In the genomic region with DNA sequence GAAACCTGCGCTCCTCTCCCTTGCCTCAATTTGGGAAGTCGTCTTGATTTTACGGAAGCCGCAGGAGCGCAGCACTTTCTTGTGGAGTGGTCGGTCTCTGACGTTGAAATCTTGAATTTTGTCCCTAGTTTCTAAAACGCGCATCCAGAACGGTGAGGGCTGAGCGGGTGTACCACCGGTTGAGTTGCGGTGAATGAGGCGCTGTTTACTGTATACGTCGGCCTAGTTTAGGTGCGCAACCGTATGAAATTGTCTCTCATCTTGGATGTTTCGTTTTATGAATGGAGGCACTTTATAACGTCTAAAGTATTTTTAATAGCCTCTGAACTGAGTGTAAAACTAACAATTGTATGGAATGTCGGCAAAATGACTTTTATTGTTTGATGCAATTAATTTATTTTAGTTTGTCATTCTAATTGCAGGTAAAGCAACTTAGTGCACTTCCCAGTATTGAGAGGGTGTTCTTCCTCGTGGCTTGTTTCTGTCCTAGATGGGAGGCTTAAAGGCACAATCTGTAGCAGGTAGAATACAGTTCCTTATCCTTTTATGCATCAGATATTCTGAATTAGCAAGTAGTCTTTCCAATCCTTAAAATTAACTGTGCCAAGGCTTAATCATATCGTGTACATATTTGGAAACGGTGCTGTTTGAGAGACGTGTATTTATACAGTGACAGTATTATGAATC, we compare ENCODE assay signal across 8 mouse cellular contexts. TPM values are rescaled to one million over a fixed set of nuclear protein-coding genes. Genes with fewer than 3 reads are reported as not detected.
DNase-seq lines count a peak whose midpoint lies in the region; ATAC-seq and TF ChIP-seq lines count a peak whose summit lies in the region.

No protein-coding gene starts in this region.

- TF ChIP-seq POLR2A in cerebellum, adult 2 months (IDR thresholded peaks at IDR 0.05; ENCODE audit: borderline replicate concordance, insufficient read depth, low read length) = no peak
- TF ChIP-seq POLR2A in limb, embryonic 14.5 days (IDR thresholded peaks at IDR 0.05; ENCODE audit: borderline replicate concordance, extremely low read depth, insufficient read depth, insufficient read length) = no peak

- no peak for TF ChIP-seq CTCF in cerebellum, adult 2 months (IDR thresholded peaks at IDR 0.05; ENCODE audit: borderline replicate concordance, insufficient read depth, low read depth, low read length)

- no peak for DNase-seq in cerebellum, adult 2 months
- no peak for DNase-seq in cerebellum, adult 9-11 months
- DNase-seq in retina, embryonic 14.5 days (ENCODE audit: low spot score) = peak; percentile 13
- DNase-seq in retina, postnatal 1 day = no peak
- peak; percentile 6 for DNase-seq in limb, embryonic 14.5 days (ENCODE audit: low spot score)
- DNase-seq in cerebellum, adult 11 months = no peak

- H3K36me3 ChIP-seq in limb, embryonic 14.5 days (ENCODE audit: control insufficient read depth, insufficient read depth, low read length) = peaks cover 21% of the 10 kb centered on the region
- peaks cover 6% of the 10 kb centered on the region for H3K36me3 ChIP-seq in stomach, embryonic 15.5 days

- H3K27me3 ChIP-seq in cerebellum, adult 2 months (ENCODE audit: control insufficient read depth, insufficient read depth, low read length) = no peaks in the 10 kb centered on the region
- H3K27me3 ChIP-seq in limb, embryonic 14.5 days (ENCODE audit: control insufficient read depth, insufficient read depth, low read length) = 0 out of 2 replicates have a peak, but pooled peaks cover 4% of the 10 kb centered on the region
- no peaks in the 10 kb centered on the region for H3K27me3 ChIP-seq in stomach, embryonic 15.5 days (replicated peaks)

- 3% methylated on average over 25 of the region's 25 CpGs for whole genome bisulfite sequencing in cerebellum, adult 2 months
- 4% methylated on average over 25 of the region's 25 CpGs for WGBS in limb, embryonic 14.5 days
- 4% methylated on average over 25 of the region's 25 CpGs for WGBS in stomach, embryonic 15.5 days

- peak overlapping the region; percentile 59 for H3K9ac ChIP-seq in limb, embryonic 14.5 days (ENCODE audit: low read depth, low read length, severe bottlenecking)
- H3K9ac ChIP-seq in stomach, embryonic 15.5 days = peak overlapping the region; percentile 56; the same call in 1 of the 2 replicates

- H3K9me3 ChIP-seq in limb, embryonic 14.5 days (ENCODE audit: control insufficient read depth, low read length) = no peaks in the 10 kb centered on the region
- H3K9me3 ChIP-seq in stomach, embryonic 15.5 days = no peaks in the 10 kb centered on the region

- H3K4me2 ChIP-seq in limb, embryonic 14.5 days (replicated peaks; ENCODE audit: low read depth, low read length, severe bottlenecking) = peak overlapping the region; percentile 92
- H3K4me2 ChIP-seq in stomach, embryonic 15.5 days = peak overlapping the region; percentile 100

- 0 out of 2 replicates have a peak overlapping the region, but pooled peaks have one; percentile 79 for H3K27ac ChIP-seq in cerebellum, adult 2 months (ENCODE audit: insufficient read depth, low read length)
- no peak overlapping the region for H3K27ac ChIP-seq in limb, embryonic 14.5 days (replicated peaks; ENCODE audit: low read depth, low read length)
- no peak overlapping the region; the same call in 1 of the 2 replicates for H3K27ac ChIP-seq in stomach, embryonic 15.5 days

- H3K4me1 ChIP-seq in cerebellum, adult 2 months (ENCODE audit: control insufficient read depth, insufficient read depth, low read length) = peaks cover 3% of the 10 kb centered on the region; the same call in 1 of the 2 replicates
- H3K4me1 ChIP-seq in limb, embryonic 14.5 days (ENCODE audit: control insufficient read depth, insufficient read depth, low read length) = 0 out of 2 replicates have a peak, but pooled peaks cover 4% of the 10 kb centered on the region
- H3K4me1 ChIP-seq in stomach, embryonic 15.5 days = peaks cover 7% of the 10 kb centered on the region; the same call in 1 of the 2 replicates

- peak overlapping the region; percentile 75 for H3K4me3 ChIP-seq in cerebellum, adult 2 months (replicated peaks; ENCODE audit: insufficient read depth, low read depth, low read length)
- H3K4me3 ChIP-seq in limb, embryonic 14.5 days (replicated peaks; ENCODE audit: low read length) = peak overlapping the region; percentile 71
- peak overlapping the region; percentile 55 for H3K4me3 ChIP-seq in stomach, embryonic 15.5 days (replicated peaks)

- ATAC-seq in limb, embryonic 14.5 days (ENCODE audit: low FRiP score, low read depth) = no peak
- ATAC-seq in stomach, embryonic 15.5 days (ENCODE audit: insufficient read depth, low FRiP score, low read depth) = no peak
- ATAC-seq in activated CD4-positive, CD25-positive, alpha-beta regulatory T cell, adult 4 months = no peak

RNA-seq across cellular contexts. Expression of gene Nanos1, which starts 1.5 kb away (rescaled TPM):
- polyA plus RNA-seq in cerebellum, adult 2 months (2012; rRNA removed) = 10.0 and 11.4 TPM in 2 replicates
- polyA plus RNA-seq in limb, embryonic 14.5 days (2012; rRNA removed) = 1.5 and 1.7 TPM in 2 replicates
- polyA plus RNA-seq in limb, embryonic 14.5 days (2014; fragmentation: Nextera tagmentation; extraction: Ambion mirVana) = 1.5 and 1.9 TPM in 2 replicates
- polyA plus RNA-seq in stomach, embryonic 15.5 days (2015; fragmentation: Nextera tagmentation; extraction: Ambion mirVana) = 1.5 and 1.6 TPM in 2 replicates
- polyA plus RNA-seq in activated CD4-positive, CD25-positive, alpha-beta regulatory T cell, adult 4 months (2017; shearing (Covaris generic)) = 1 to 10 TPM in 1 of 2 experiments, under 1 TPM in 1; 0.94 to 1.4 TPM

RNA-seq across cellular contexts. Expression of gene Eif3a, which starts 33.2 kb away (rescaled TPM):
- polyA plus RNA-seq in cerebellum, adult 2 months (2012; rRNA removed) = 69.0 and 73.5 TPM in 2 replicates
- 75.3 and 122 TPM in 2 replicates for polyA plus RNA-seq in limb, embryonic 14.5 days (2012; rRNA removed)
- 162 and 163 TPM in 2 replicates for polyA plus RNA-seq in limb, embryonic 14.5 days (2014; fragmentation: Nextera tagmentation; extraction: Ambion mirVana)
- polyA plus RNA-seq in stomach, embryonic 15.5 days (2015; fragmentation: Nextera tagmentation; extraction: Ambion mirVana) = 135 and 145 TPM in 2 replicates
- 100 to 1,000 TPM; 111 to 134 TPM for polyA plus RNA-seq in activated CD4-positive, CD25-positive, alpha-beta regulatory T cell, adult 4 months (2017; shearing (Covaris generic))

RNA-seq across cellular contexts. Expression of gene Fam45a, which starts 54.1 kb away (rescaled TPM):
- polyA plus RNA-seq in cerebellum, adult 2 months (2012; rRNA removed) = 60.3 and 62.5 TPM in 2 replicates
- polyA plus RNA-seq in limb, embryonic 14.5 days (2012; rRNA removed) = 29.3 and 37.8 TPM in 2 replicates
- 42.6 and 43.9 TPM in 2 replicates for polyA plus RNA-seq in limb, embryonic 14.5 days (2014; fragmentation: Nextera tagmentation; extraction: Ambion mirVana)
- 30.8 and 33.1 TPM in 2 replicates for polyA plus RNA-seq in stomach, embryonic 15.5 days (2015; fragmentation: Nextera tagmentation; extraction: Ambion mirVana)
- polyA plus RNA-seq in activated CD4-positive, CD25-positive, alpha-beta regulatory T cell, adult 4 months (2017; shearing (Covaris generic)) = 10 to 100 TPM; 59.1 to 69.0 TPM

Comparison
In these comparisons a context has a peak if more than half of its experiments do, and no peak if none do; other contexts are left out.
1. DNase-seq: peak in retina, embryonic 14.5 days (single experiment) and limb, embryonic 14.5 days (single experiment); none in cerebellum, adult 2 months (0 of 2), cerebellum, adult 9-11 months (single experiment), retina, postnatal 1 day (single experiment) and cerebellum, adult 11 months (single experiment).
2. Peak in every context shown above with its lines, with median percentiles within 50 percentile points of each other: H3K4me3 ChIP-seq.